8 mouse cellular contexts compared by ENCODE assay signal in the genomic region with DNA sequence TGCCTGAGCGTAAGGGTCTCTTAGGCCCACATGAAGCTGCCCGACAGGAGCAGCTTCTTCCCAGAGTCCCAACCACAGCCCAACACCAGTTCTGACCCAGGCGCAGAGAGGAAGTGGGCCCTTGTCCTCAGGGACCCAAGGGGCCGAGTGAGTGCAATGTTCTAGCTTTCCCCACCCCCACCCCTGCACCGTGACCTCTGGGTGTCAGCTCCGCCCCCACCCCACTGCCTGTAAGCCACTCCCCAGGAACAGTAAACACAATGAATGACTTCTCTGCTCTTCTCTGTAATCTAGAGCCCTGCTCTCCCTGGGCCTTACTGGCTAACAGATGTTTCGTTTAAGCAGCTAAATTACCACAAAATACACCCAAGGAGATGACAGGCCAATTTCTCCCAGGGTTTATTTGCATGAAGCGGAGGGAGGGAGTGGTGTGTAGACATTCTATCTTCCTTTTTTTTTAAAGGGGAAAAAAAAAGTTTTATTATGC. TPM values are rescaled to one million over a fixed set of nuclear protein-coding genes. Genes with fewer than 3 reads are reported as not detected.
DNase-seq lines count a peak whose midpoint lies in the region; ATAC-seq and TF ChIP-seq lines count a peak whose summit lies in the region.

No protein-coding gene starts in this region.

- H3K9ac ChIP-seq in heart, embryonic 11.5 days (ENCODE audit: low read depth, low read length) = no peak overlapping the region
- H3K9ac ChIP-seq in stomach, postnatal 0 days (ENCODE audit: low read length) = no peak overlapping the region

- H3K9me3 ChIP-seq in heart, embryonic 11.5 days (replicated peaks; ENCODE audit: control insufficient read depth, low read length) = no peaks in the 10 kb centered on the region
- H3K9me3 ChIP-seq in stomach, postnatal 0 days (ENCODE audit: control insufficient read depth, low read length) = no peaks in the 10 kb centered on the region

- TF ChIP-seq EP300 in stomach, postnatal 0 days (optimal IDR thresholded peaks at IDR 0.05) = no peak

- ATAC-seq in heart, embryonic 11.5 days (replicated peaks; ENCODE audit: insufficient number of reproducible peaks, low FRiP score, low TSS enrichment) = no peak
- peak; percentile 76 for ATAC-seq in megakaryocyte progenitor cell, adult 5-6 weeks (replicated peaks; ENCODE audit: poor library complexity)
- peak; percentile 30; the same call in 1 of the 2 replicates for ATAC-seq in stomach, postnatal 0 days (ENCODE audit: low FRiP score, low TSS enrichment)

- H3K4me1 ChIP-seq in heart, embryonic 11.5 days (ENCODE audit: control insufficient read depth, insufficient read depth, low read length) = peaks cover 57% of the 10 kb centered on the region
- H3K4me1 ChIP-seq in stomach, postnatal 0 days (replicated peaks; ENCODE audit: control insufficient read depth, insufficient read depth) = peaks cover 12% of the 10 kb centered on the region

- no peak overlapping the region for H3K4me3 ChIP-seq in heart, embryonic 11.5 days (ENCODE audit: low read depth, low read length)
- H3K4me3 ChIP-seq in stomach, postnatal 0 days (ENCODE audit: low read depth, low read length) = no peak overlapping the region

- no peaks in the 10 kb centered on the region for H3K27me3 ChIP-seq in heart, embryonic 11.5 days (ENCODE audit: control insufficient read depth, insufficient read depth, low read length)
- no peaks in the 10 kb centered on the region for H3K27me3 ChIP-seq in stomach, postnatal 0 days (ENCODE audit: control insufficient read depth, insufficient read depth, low read length)

- 16% methylated on average over 8 of the region's 8 CpGs for WGBS in heart, embryonic 11.5 days (ENCODE audit: insufficient replicate concordance)
- 15% methylated on average over 8 of the region's 8 CpGs for WGBS in stomach, postnatal 0 days

- TF ChIP-seq CTCF in stomach, postnatal 0 days (IDR thresholded peaks at IDR 0.05; ENCODE audit: low read depth) = no peak

- H3K27ac ChIP-seq in heart, embryonic 11.5 days (ENCODE audit: low read depth, low read length) = peak overlapping the region; percentile 38; the same call in 1 of the 2 replicates
- H3K27ac ChIP-seq in stomach, postnatal 0 days (replicated peaks) = peak overlapping the region; percentile 56

- intact Hi-C loops in left cerebral cortex, postnatal 10 days (cut with DNase I) = no loop called here

- peak; percentile 42 for DNase-seq in gastrocnemius, postnatal 25 days
- DNase-seq in gastrocnemius, adult 18-20 months (ENCODE audit: low spot score) = no peak
- DNase-seq in kidney, postnatal 36 days = peak; percentile 53 to 59
- peak; percentile 66 for DNase-seq in stomach, postnatal 0 days (ENCODE audit: low spot score)
- DNase-seq in right cerebral cortex, postnatal 14 days = no peak
- no peak for DNase-seq in left cerebral cortex, postnatal 10 days (ENCODE audit: extremely low spot score in 1 of 2, low spot score in 2 of 2)

- H3K36me3 ChIP-seq in heart, embryonic 11.5 days (ENCODE audit: control insufficient read depth, insufficient read depth, low read length) = no peaks in the 10 kb centered on the region
- no peaks in the 10 kb centered on the region for H3K36me3 ChIP-seq in stomach, postnatal 0 days (ENCODE audit: control insufficient read depth, insufficient read depth, low read length)

- peak overlapping the region; percentile 19; the same call in 1 of the 2 replicates for H3K4me2 ChIP-seq in heart, embryonic 11.5 days
- no peak overlapping the region for H3K4me2 ChIP-seq in stomach, postnatal 0 days (replicated peaks; ENCODE audit: low read depth)

RNA-seq across cellular contexts. Expression of gene Vav2, which starts 15.1 kb away (rescaled TPM):
- 1 to 10 TPM; 2.4 to 4.4 TPM for total RNA-seq in gastrocnemius, postnatal 25 days (2021)
- total RNA-seq in gastrocnemius, adult 18-20 months (2021) = 1 to 10 TPM; 1.9 to 3.1 TPM
- 3.4 and 4.7 TPM in 2 replicates for polyA plus RNA-seq in heart, embryonic 11.5 days (2014; fragmentation: Nextera tagmentation; extraction: Ambion mirVana)
- total RNA-seq in megakaryocyte progenitor cell, adult 5-6 weeks (2015) = 4.8 and 7.5 TPM in 2 replicates
- total RNA-seq in megakaryocyte progenitor cell, adult 5-6 weeks (2017) = 5.7 and 9.2 TPM in 2 replicates
- polyA plus RNA-seq in stomach, postnatal 0 days (2015; fragmentation: Nextera tagmentation; extraction: Ambion mirVana) = 2.7 and 2.9 TPM in 2 replicates
- total RNA-seq in left cerebral cortex, postnatal 10 days (2021) = 10 to 100 TPM; 26.1 to 29.0 TPM

RNA-seq across cellular contexts. Expression of gene Brd3os, which starts 30.4 kb away (rescaled TPM):
- total RNA-seq in gastrocnemius, postnatal 25 days (2021) = 1 to 10 TPM in 1 of 2 experiments, under 1 TPM in 1; 0.74 to 1.3 TPM
- 1 to 10 TPM in 1 of 2 experiments, under 1 TPM in 1; 0.57 to 1.8 TPM for total RNA-seq in gastrocnemius, adult 18-20 months (2021)
- 3.1 and 3.3 TPM in 2 replicates for polyA plus RNA-seq in heart, embryonic 11.5 days (2014; fragmentation: Nextera tagmentation; extraction: Ambion mirVana)
- total RNA-seq in megakaryocyte progenitor cell, adult 5-6 weeks (2015) = 0.12 TPM in 1 of 2 replicates, not detected in the other
- 0.14 TPM in 1 of 2 replicates, not detected in the other for total RNA-seq in megakaryocyte progenitor cell, adult 5-6 weeks (2017)
- 2.8 and 3.4 TPM in 2 replicates for polyA plus RNA-seq in stomach, postnatal 0 days (2015; fragmentation: Nextera tagmentation; extraction: Ambion mirVana)
- total RNA-seq in left cerebral cortex, postnatal 10 days (2021) = 10 to 100 TPM; 27.9 to 29.1 TPM

Comparison
In these comparisons a context has a peak if more than half of its experiments do, and no peak if none do; other contexts are left out.
1. DNase-seq: peak in gastrocnemius, postnatal 25 days (single experiment), kidney, postnatal 36 days (2 of 2) and stomach, postnatal 0 days (single experiment); none in gastrocnemius, adult 18-20 months (single experiment), right cerebral cortex, postnatal 14 days (single experiment) and left cerebral cortex, postnatal 10 days (0 of 2).
2. RNA of gene Brd3os, which starts 30.4 kb away (total RNA-seq): 27.9 to 29.1 TPM in left cerebral cortex, postnatal 10 days; 0.57 to 1.8 TPM in gastrocnemius, adult 18-20 months, 0.74 to 1.3 TPM in gastrocnemius, postnatal 25 days and 0.12 to 0.14 TPM in megakaryocyte progenitor cell, adult 5-6 weeks; every median in the first group is over 10 times any median in the second.